Mouse (Mus musculus) erythroblast, embryonic 14.5 days (primary cell): ENCODE data around the gene Erbb3.

Experiments used
- GATA1 ChIP-seq: IDR thresholded peaks from 2 replicates; pipeline ENCODE4 v1.6.1; 2012; ENCODE audit warnings: low read length, inconsistent platforms, mixed read lengths
- TAL1 ChIP-seq: IDR thresholded peaks from 3 replicates; pipeline ENCODE4 v1.6.1; 2012; ENCODE audit warnings: low read length, inconsistent platforms, mixed read lengths

- TF ChIP-seq TAL1, result no peak
- no peak for TF ChIP-seq GATA1
Measured at GRCm38 (mm10) chr10:128522351-128522750, 67.1 kb downstream of the Erbb3 start.
